Mouse (Mus musculus): ENCODE measurements around the gene Hipk1.
A peak's percentile ranks its signal among the peaks of the same experiment; 100 is the strongest.

The Hipk1 gene

DNA sequence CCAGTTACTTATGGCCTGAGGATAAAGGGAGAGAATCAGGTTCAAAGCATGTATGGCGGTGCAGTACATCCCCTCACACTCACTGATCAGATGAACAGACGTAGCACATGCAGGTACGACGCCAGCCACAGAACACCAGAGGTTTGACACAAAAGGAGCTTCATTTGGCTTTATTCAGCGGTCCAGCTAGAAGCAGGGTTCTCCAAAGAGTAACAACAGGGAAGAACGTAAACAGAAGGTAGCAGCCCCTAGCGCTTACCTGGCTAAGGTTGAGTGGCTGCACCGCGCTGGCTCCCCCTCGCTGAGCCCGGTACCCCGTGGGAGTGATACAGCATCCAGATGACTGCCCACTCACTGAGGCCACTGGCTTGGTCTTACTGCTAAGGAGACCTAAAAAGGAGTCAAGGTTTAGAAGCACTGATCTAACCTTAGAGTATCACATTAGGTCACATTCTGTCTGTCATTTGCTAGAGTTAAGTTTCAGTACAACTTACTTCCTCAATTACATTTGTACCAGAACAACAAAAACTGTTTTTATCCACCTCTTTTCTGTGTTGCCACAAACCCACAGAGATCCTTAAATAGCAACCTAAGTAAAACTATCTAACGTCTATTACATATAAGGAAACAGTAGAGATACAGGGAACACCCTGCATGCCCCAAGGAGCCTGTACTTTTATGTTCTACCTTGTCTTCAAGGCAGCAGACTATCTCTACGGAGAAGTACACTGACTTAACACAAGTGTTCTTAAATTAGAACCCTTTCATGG, 46.2 kb downstream of the Hipk1 start:
- DNase-seq (ENCODE audit: low spot score): no peak

DNA sequence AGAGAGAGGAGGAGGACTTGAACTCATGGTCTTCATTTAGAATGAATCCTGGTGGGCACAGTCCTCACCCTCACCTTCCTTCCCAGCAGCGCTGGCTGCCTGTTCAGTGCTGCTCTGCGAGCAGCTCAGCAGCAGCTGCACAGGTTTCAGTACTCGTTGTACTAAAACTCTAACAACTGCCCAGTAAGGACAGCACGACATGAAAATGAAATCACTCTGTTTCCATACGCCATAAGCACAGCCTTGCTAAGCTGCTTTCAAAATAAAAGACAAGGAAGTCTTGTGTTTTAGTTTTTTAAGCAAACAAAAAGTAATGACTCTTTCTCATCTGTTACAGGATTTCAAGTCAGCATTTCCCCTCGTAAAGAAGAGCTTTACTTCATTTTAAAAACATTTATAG, 48.2 kb downstream of the Hipk1 start:
- DNase-seq (ENCODE audit: low spot score): no peak

DNA sequence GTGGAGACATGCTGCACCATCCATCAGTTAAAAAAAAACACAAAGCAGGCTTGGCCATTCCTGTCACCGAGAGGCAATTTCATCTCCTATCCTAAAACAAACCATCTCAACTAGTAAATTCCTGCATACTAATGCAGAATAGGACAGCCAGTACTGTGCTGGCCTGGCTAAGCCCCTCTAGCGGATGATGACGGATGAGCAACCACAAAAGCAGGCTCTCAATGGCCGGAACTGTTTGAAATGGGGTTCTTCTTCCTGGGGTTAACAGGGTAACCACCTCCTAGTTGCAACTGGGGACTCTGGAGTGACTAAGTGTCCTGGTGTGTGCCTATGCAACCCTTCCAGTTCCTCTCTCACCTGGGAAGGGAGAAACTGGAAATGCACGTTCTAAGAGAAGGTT, 51.0 kb downstream of the Hipk1 start:
- DNase-seq (ENCODE audit: low spot score): peak; percentile 28

DNA sequence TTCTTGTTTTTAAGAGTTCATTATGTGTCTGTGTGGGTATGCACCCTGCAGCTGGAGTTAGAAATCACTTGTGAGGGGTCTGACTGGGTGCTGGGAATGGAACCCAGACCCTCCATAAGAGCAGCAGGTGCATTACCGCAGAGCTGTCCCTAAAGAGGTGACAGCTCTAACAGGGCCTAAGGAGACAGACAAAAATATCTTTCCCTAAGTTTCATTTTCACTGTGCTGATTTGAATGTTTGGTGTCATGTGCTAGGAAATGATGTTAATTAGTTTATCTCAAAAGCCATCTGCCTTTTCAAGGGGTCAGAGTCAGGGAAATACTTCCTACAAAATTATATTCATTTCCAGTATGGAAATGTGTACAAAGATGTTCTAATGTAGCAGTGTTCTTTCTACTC, 52.0 kb downstream of the Hipk1 start, which contains the start of gene Gm10964:
Gene Gm10964, plus strand, starts transcription at position 38 of the 400 bp plus-strand sequence.
- no peak for DNase-seq (ENCODE audit: low spot score)

DNA sequence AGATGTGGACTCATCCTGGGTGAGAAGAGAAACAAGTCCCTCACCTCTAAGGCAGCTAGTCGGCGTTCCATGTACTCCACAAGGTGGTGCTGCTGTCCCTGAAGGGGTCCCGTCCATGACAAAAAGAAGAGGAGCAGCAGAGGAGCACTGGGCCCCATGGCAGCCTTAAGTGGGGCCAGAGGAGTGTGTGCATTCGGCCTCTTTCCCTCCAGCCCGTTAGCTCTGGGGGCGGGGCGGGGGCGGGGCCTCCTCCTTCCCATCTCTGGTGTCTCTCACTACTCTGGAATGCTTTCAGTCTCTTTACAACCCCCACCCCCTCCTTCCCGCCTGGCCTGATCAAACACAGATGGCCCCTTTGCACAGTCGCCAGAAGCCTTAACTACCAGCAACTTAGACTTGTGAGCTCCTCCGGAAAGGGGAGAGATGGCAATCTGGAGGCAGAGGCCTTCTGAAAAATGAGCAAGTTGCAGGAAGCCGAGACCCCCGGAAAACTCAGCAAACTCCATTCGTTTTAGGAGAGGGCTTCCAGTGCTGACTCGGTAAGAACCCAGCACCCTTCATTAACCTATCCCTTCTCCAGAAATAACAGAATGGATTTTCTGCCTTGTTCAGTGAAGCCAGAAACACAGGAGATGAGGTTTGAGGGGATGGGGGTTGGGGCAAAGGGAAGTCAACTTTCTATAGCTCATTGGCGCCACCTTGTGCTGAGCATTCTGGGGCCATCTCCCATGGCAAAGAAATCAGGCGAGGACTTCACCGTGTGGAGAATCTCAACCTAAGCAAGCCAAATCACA, 53.4 kb downstream of the Hipk1 start, which contains the start of gene Olfml3:
Gene Olfml3, minus strand, starts transcription at position 224 of the 794 bp plus-strand sequence.
- peak; percentile 95 for DNase-seq (ENCODE audit: low spot score)

DNA sequence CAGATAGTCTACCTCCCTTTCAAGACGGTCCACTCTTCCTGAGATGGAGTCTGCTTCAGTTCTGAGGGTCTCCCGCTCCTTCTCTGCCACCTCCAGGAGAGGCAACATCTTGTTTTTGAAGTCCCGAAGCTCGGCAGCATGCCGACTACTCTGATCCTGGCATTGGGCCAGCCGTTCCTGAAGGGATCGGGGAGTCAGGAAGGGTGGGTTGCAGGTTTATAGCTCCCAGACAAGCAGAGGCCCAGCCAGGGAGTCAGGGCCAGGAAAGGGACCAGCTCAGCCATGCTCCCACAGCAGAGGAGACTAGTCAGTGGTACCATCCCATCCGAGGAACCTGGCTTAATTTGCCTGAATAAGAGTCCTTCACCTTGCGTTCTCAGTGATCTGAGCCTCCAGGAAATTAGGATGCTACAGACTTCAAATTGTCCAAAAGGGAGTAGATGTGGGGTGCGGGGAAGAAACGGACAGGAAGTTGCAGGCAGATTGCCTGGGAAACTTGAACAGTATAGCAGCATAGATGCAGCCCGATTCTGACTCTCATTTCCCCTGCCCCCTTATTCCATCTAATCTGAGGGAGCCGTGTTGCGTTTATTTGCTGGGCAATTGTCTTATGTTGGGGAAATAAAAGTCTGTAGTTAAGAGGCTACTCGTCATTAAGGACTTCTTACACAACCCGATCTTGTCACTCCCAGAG, 54.2 kb downstream of the Hipk1 start:
- DNase-seq (ENCODE audit: low spot score): no peak

DNA sequence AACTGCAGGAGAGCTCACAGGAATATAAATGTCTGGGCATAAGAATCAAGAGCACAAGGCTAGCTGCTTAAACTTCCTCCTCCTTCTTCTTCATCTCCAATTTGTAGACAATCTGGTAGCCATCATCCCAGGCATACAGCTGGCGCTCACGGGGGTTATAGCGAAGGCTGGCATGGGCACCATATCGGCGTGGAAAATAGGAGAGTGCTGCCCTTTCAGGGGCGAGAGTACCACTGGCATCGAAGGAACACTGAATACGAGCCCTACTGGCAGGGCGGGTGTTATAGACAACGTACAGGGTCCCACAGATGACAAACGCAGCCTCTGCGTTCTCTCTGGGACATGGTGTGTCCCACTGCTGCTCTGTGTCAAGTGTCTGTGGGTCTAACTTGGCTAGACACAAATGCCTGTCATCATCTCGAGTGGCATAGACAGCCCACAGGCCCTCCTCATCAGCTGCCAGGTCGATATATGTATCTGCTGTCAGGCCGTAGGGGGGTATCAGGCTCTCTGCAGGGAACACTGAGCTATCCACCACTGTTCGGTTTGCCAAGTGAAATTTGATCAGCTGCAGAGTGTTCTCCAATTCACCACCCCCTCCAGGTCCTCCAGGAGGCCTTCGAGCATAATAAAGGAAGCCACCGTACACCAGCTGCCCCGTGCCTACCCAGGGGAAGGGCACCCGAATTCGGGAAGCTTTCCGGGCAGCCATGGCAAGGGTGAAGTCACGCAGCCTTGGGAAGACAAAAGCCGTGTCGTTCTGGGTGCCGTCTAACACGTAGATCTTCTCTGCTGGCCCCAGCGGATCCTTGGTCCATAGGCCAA, 55.4 kb downstream of the Hipk1 start:
- DNase-seq (ENCODE audit: low spot score): peak; percentile 26

DNA sequence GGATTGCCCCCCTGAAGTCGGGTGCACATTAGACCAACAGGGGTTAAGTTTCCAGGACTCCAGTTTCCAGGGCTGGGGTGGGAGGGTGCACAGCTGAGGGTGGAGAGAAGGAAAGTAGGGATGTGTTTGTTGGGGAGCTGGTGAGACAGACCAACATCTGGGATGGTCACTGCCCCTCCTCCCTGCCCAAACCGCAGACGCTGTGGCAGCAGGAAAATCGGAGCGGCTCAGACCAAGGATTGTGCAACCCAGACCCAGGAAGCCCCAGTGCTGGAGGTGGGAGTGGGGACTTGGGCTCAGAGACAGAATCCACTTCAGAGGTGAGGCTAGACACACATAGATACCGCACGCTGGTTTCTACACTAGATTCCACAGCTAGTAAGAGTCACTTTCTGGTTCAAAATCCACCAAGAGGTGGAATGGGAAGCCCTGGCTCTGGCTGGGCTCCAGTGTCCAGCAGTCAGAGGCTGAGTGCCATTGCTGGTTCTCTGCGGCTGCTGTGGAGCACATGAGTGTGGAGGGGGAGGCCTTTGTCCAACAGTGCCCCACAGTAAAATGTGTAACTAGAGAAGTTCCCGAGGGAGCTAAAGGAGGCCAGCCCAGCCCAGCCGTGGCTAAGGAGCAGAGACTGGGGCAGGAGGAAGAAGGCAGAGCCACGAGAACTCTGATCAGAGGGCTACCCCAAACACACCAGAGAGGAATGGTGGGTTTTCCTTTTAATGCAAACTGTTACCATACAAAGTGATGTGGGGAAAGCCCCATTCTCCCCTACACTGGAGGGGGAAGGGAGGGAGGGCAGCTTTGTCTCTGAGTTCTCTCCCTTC, 56.5 kb downstream of the Hipk1 start:
- DNase-seq (ENCODE audit: low spot score): peak; percentile 76

DNA sequence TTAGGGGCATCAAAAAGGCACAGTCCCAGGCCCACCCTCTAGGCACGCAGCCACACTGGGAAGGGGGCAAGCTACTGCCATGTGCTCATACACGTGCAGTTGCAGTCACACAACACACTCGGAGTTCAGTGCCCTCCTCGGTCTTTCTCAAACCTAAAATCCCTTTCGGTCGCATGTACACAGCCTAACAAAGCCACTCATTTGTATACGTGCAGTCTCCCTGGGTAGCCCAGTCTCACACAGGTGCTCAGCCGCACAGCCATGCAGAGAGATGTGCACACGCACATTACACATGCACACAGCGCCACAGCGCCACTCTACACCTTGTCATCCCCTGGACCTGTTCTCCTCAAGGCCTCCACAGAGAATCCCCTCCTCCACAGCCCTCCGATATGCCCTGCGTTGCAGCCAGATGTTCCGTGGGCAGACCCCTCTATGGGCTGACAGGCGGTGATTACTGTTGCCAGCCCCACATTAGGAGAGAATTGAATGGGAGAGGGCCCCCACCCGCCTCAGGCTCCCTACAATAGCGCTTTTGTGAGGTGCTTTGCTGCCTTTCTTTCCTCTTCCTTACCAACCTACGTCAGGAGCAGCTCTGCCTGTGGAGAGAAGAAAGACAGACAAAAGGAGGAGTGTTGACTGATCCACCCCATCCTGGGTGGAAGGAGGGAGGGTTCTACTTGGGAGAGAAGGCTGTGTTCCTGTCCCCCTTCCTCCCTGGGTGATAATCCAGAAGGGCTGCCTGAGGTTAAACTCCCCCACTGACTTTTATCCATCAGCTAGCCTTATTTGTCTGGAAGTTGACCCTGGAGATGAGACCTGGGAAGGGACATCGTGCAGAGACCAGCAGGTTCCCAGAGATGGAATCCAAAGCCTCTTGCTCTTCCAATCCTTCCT, 57.3 kb downstream of the Hipk1 start:
- DNase-seq (ENCODE audit: low spot score): peak; percentile 71

DNA sequence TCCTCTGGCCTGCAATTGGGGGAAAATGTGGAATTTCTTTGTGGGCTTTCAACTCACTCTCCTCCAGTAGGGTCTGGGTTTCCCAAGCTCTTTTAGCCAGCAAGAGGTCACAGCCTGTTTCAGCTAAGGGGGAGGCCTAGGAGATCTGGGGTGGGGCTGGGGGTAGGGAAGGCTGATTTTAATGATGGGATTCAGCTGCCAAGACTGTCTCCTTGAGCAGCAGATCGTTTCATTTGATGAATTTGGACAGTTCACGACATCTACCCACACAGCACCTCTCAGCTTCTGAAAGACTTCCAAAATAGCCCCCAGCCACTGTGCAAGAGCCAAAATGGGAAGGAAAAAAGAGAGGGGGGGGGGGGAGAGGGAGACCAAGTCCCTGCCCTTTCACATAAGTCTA, 58.2 kb downstream of the Hipk1 start:
- no peak for DNase-seq (ENCODE audit: low spot score)

DNA sequence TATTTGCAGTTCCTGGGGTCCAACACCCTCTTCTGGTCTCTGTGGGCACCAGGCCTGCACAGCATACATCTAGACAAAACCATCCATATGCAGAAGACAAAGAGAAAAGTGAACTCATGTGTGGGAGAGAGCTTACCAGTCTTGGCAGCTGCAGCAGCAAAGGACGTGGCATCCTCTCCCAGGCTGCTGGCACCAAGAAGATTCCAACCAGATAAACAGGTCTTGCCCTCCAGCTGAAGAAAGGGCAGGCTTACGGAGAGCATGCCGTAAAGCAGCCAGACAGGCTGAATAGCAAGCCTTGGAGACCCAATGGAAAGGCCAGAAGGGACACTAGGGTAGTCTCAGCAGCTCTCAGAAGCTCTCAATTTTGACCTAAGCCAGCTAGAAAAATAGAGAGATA, 59.2 kb downstream of the Hipk1 start:
- no peak for DNase-seq (ENCODE audit: low spot score)

DNA sequence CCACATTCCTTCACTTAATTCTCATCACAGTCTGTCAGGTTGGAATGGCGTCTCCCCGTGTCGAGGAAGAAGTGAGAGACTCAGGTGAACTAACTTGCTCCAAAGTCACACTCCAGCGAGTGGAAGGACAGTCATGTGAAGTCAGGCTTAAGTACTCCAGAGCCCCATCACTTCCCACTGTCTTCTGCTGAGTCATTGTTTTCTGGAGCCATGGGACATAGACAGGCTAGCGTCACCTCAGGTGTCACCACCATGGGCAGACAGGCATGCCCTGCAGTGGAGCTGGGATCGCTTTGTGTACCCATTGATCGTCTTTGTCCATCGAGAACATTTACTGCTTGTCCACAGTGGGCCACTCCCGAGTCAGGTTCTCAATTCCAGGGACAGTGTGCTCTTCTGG, 61.5 kb downstream of the Hipk1 start:
- no peak for DNase-seq (ENCODE audit: low spot score)

DNA sequence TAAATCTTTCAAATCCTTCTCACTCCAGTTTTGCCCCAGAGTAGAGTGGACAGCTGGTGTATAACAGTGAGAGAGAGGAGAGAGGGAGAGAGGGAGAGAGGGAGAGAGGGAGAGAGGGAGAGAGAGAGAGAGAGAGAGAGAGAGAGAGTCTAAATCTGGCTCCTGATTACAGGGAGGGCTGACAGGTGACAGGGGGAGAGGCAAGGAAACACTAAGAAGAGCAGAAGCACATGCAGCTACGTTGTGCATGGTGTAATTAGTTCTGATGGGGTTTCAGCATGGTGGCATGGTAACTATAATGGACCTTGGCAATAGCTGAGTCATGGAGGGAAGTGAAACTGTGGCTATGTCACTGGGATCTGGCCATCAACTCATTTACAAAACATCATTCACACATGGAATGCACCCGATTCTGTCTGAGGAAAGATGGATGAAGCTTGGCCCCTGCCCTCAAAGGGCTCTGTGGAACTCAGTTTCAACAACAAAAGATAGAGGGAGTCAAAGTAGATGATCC, 63.5 kb downstream of the Hipk1 start:
- no peak for DNase-seq (ENCODE audit: low spot score)

DNA sequence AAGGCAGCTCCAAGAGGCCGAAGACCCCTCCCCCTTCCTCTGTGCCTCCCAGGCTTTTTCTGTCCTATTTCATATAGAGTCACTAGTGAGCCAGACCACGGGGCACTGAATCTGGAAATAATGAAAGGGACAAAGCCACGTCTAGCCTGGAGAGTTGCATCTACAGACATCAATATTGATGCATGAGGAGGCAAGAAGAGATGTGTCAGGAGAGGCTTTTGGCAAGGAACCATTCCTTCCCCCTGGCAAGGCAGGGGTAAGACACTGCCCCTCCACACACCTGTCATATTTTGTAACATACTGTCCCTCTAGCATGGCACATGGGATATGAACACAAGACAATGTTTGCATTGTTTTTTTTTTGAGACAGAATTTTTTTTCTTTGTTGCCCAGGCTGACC, 64.7 kb downstream of the Hipk1 start:
- DNase-seq (ENCODE audit: low spot score): no peak

DNA sequence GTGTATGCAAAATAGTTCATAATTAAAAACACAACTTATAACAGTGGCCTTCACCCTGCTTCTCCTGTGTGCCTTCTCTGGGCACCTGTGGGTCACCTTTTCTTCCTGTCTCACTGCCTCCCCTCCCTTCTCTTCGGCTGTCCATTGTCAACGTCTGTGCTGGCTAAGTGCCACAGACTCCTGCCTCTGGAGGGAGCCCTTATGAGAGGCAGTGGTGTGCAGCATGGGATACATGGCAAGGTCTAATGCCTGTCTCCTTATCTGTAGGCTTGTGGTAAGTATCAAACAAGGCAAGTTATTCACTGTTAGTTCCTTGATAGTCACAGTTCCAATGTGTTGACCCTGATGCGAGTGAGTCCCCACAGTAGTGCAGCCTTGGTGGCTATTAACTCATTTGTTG, 67.2 kb downstream of the Hipk1 start:
- DNase-seq (ENCODE audit: low spot score): no peak

DNA sequence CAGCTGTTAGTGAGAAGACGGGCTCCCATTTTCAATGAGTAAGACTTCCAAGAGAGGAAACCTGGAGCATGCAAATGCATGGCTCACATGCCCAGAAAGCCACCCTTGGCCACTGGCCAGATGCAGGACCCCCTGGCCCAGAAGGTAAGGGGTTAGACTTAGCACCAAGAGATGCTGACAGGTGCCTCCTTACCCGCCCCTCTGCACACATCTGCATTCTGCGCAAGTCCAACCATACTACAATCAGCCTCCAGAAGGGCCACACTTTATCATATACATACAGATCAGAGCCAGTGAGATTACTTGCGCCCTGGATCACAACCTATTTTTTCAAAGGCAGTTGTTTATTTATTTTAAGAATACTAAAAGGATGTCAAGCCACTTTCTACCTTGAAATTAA, 72.6 kb downstream of the Hipk1 start:
- DNase-seq (ENCODE audit: low spot score): no peak

DNA sequence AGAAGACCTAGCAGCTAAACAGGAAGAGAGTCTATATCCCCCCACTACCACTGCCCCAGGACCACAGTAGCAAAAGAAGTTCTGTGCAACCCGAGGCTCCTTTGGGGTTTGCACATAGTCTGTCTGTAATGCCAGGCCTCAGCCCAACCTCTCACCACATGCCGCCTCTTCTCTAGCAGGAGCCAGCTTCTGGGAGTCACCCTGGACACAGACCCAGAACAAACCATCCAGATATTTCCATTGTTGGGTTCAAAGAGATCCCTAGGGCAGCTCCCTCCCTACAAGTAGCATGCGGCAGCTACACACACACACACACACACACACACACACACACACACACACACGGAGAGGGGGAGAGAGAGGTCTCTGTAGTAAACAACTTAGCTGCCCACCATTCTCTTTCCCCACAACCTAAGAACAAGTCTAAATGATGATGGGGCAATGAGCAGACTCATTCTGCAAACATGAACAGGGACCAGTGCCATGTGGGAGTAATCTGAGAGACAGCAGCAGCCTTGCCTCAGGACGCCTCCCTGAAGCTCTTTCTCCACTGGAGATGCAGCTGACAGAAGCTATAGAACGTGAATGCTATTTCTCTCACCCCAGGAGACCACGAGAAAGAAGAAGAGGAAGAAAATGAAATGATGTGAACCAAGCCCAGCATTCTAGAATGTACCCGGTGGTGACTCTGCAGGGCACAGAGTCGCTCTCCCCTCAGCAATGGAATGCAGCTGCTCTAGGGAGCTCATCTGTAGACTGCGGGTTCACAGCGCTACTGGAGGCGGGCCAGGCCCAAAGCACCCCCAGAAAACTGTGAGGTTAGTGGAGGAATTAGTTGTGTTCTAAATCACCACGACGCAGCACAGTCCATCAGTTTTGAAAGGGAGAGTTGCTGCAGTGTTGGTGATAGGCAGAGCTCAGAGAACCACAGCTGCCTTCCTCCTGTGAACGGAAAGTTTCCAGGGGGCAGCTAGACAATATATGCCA, 74.3 kb downstream of the Hipk1 start:
- no peak for DNase-seq (ENCODE audit: low spot score)
